Mouse (Mus musculus): ENCODE data around the gene Gm20683. TPM values are rescaled to one million over a fixed set of nuclear protein-coding genes. Genes with fewer than 3 reads are reported as not detected.

The Gm20683 gene
- polyA plus RNA-seq, 1 experiment: 0.95 TPM

GRCm38 (mm10) chr17:25867836-25868600, 26.5 kb upstream of the Gm20683 start:
- Histone ChIP-seq H3K4me3 (ENCODE audit: insufficient read depth, low read depth, low read length) (peak overlapping the region; percentile 89), H3K27ac (replicated peaks; ENCODE audit: low read depth, low read length) (peak overlapping the region; percentile 92), H3K4me1 (ENCODE audit: control insufficient read depth, insufficient read depth, insufficient read length, low read length) (0 out of 2 replicates have a peak, but pooled peaks cover 3% of the 10 kb centered on the region)

- H3K4me1 ChIP-seq (ENCODE audit: control insufficient read depth, insufficient read depth, insufficient read length, low read length): 0 out of 2 replicates have a peak, but pooled peaks cover 3% of the 10 kb centered on the region
- H3K27ac ChIP-seq (replicated peaks; ENCODE audit: low read depth, low read length): peak overlapping the region; percentile 92
- peak overlapping the region; percentile 89 for H3K4me3 ChIP-seq (ENCODE audit: insufficient read depth, low read depth, low read length)
Measured at GRCm38 (mm10) chr17:25867509-25867835, 25.9 kb upstream of the Gm20683 start.

- 0 out of 2 replicates have a peak, but pooled peaks cover 3% of the 10 kb centered on the region for H3K4me1 ChIP-seq (ENCODE audit: control insufficient read depth, insufficient read depth, insufficient read length, low read length)
- H3K4me3 ChIP-seq (ENCODE audit: insufficient read depth, low read depth, low read length): peak overlapping the region; percentile 62
Measured at GRCm38 (mm10) chr17:25866172-25866571, 24.6 kb upstream of the Gm20683 start.

GRCm38 (mm10) chr17:25865288-25865687, 23.7 kb upstream of the Gm20683 start:
- Histone ChIP-seq H3K4me3 (ENCODE audit: insufficient read depth, low read depth, low read length) (peak overlapping the region; percentile 62; the same call in 1 of the 2 replicates), H3K27ac (replicated peaks; ENCODE audit: low read depth, low read length) (peak overlapping the region; percentile 93), H3K4me1 (ENCODE audit: control insufficient read depth, insufficient read depth, insufficient read length, low read length) (0 out of 2 replicates have a peak, but pooled peaks cover 3% of the 10 kb centered on the region)

More at GRCm38 (mm10) chr17:25866172-25866571, 24.6 kb upstream of the Gm20683 start:
- peak overlapping the region; percentile 93 for H3K27ac ChIP-seq (replicated peaks; ENCODE audit: low read depth, low read length)

- Histone ChIP-seq H3K27ac (replicated peaks; ENCODE audit: low read depth, low read length) (no peak overlapping the region), H3K4me1 (ENCODE audit: control insufficient read depth, insufficient read depth, insufficient read length, low read length) (0 out of 2 replicates have a peak, but pooled peaks cover 3% of the 10 kb centered on the region), H3K4me3 (ENCODE audit: insufficient read depth, low read depth, low read length) (no peak overlapping the region)
Measured at GRCm38 (mm10) chr17:25864311-25864710, 22.7 kb upstream of the Gm20683 start.

GRCm38 (mm10) chr17:25863681-25864080, 22.1 kb upstream of the Gm20683 start:
- Histone ChIP-seq H3K4me3 (ENCODE audit: insufficient read depth, low read depth, low read length) (no peak overlapping the region), H3K4me1 (ENCODE audit: control insufficient read depth, insufficient read depth, insufficient read length, low read length) (no peaks in the 10 kb centered on the region), H3K27ac (replicated peaks; ENCODE audit: low read depth, low read length) (no peak overlapping the region)

GRCm38 (mm10) chr17:25861704-25862612, 20.4 kb upstream of the Gm20683 start:
- no peaks in the 10 kb centered on the region for H3K4me1 ChIP-seq (ENCODE audit: control insufficient read depth, insufficient read depth, insufficient read length, low read length)
- peak overlapping the region; percentile 59 for H3K4me3 ChIP-seq (ENCODE audit: insufficient read depth, low read depth, low read length)
- H3K27ac ChIP-seq (replicated peaks; ENCODE audit: low read depth, low read length): peak overlapping the region; percentile 33

GRCm38 (mm10) chr17:25860832-25861703, 19.5 kb upstream of the Gm20683 start, which contains the start of gene Wdr90:
Wdr90 (minus strand) TSS chr17:25861501.
- Histone ChIP-seq H3K4me3 (ENCODE audit: insufficient read depth, low read depth, low read length) (peak within 1 kb of the TSS; percentile 59), H3K27ac (replicated peaks; ENCODE audit: low read depth, low read length) (peak within 1 kb of the TSS; percentile 33), H3K4me1 (ENCODE audit: control insufficient read depth, insufficient read depth, insufficient read length, low read length) (no peaks in the 10 kb centered on the region)

- H3K4me1 ChIP-seq (ENCODE audit: control insufficient read depth, insufficient read depth, insufficient read length, low read length): no peaks in the 10 kb centered on the region
- H3K27ac ChIP-seq (replicated peaks; ENCODE audit: low read depth, low read length): no peak overlapping the region
- H3K4me3 ChIP-seq (ENCODE audit: insufficient read depth, low read depth, low read length): no peak overlapping the region
Measured at GRCm38 (mm10) chr17:25860229-25860628, 18.7 kb upstream of the Gm20683 start.

- H3K4me3 ChIP-seq (ENCODE audit: insufficient read depth, low read depth, low read length): peak within 1 kb of the TSS; percentile 83
- peak within 1 kb of the TSS; percentile 70 for H3K27ac ChIP-seq (replicated peaks; ENCODE audit: low read depth, low read length)
- peaks cover 7% of the 10 kb centered on the region for H3K4me1 ChIP-seq (ENCODE audit: control insufficient read depth, insufficient read depth, insufficient read length, low read length)
Measured at GRCm38 (mm10) chr17:25844396-25844901, 2.9 kb upstream of the Gm20683 start, which contains the start of gene Rhot2. Rhot2 (minus strand) TSS chr17:25844851.

- Histone ChIP-seq H3K4me3 (ENCODE audit: insufficient read depth, low read depth, low read length) (peak overlapping the region; percentile 83), H3K27ac (replicated peaks; ENCODE audit: low read depth, low read length) (peak overlapping the region; percentile 70), H3K4me1 (ENCODE audit: control insufficient read depth, insufficient read depth, insufficient read length, low read length) (peaks cover 7% of the 10 kb centered on the region)
Measured at GRCm38 (mm10) chr17:25843636-25844395, 2.3 kb upstream of the Gm20683 start.

- H3K27ac ChIP-seq (replicated peaks; ENCODE audit: low read depth, low read length): peak overlapping the region; percentile 70; the same call in 1 of the 2 replicates
Measured at GRCm38 (mm10) chr17:25843122-25843521, 1.6 kb upstream of the Gm20683 start.

GRCm38 (mm10) chr17:25842509-25842908, 946 bp upstream of the Gm20683 start:
- H3K4me3 ChIP-seq (ENCODE audit: insufficient read depth, low read depth, low read length): no peak overlapping the region
- H3K4me1 ChIP-seq (ENCODE audit: control insufficient read depth, insufficient read depth, insufficient read length, low read length): peaks cover 7% of the 10 kb centered on the region
- no peak overlapping the region for H3K27ac ChIP-seq (replicated peaks; ENCODE audit: low read depth, low read length)

More at GRCm38 (mm10) chr17:25843122-25843521, 1.6 kb upstream of the Gm20683 start:
- peak overlapping the region; percentile 83 for H3K4me3 ChIP-seq (ENCODE audit: insufficient read depth, low read depth, low read length)
- peaks cover 7% of the 10 kb centered on the region for H3K4me1 ChIP-seq (ENCODE audit: control insufficient read depth, insufficient read depth, insufficient read length, low read length)

Measured in brown adipose tissue, adult 24 weeks (tissue).